Mouse (Mus musculus) limb, embryonic 14.5 days (tissue): Measurements from ENCODE around the gene Ncapd2. TPM values are rescaled to one million over a fixed set of nuclear protein-coding genes. Genes with fewer than 3 reads are reported as not detected.

ENCODE experiments used
- ATAC-seq: fragments of 200-750 bp; cut with Nextera tagmentation; 2 replicates; pipeline ENCODE4 v1.8.0; 2017; ENCODE audit warnings: low read depth, moderate number of reproducible peaks, moderate TSS enrichment; ENCODE audit not compliant: low FRiP score
- DNase-seq: peaks from one replicate; pipeline ENCODE4 v3.0.0-alpha.2; 2015; ENCODE audit warnings: low spot score
- H3K27ac ChIP-seq: fragments of 300-500 bp; sonication (generic); replicated peaks from 2 replicates; pipeline ENCODE4 v1.5.1; 2014; ENCODE audit warnings: low read depth, mild to moderate bottlenecking, low read length, moderate library complexity, mixed read lengths
- H3K27me3 ChIP-seq: fragments of 300-500 bp; sonication (generic); 2 replicates; pipeline ENCODE4 v1.6.1; 2014; ENCODE audit warnings: low read length, mixed read lengths; ENCODE audit not compliant: control insufficient read depth, insufficient read depth
- H3K36me3 ChIP-seq: fragments of 300-500 bp; sonication (generic); 2 replicates; pipeline ENCODE4 v1.6.1; 2014; ENCODE audit warnings: mild to moderate bottlenecking, low read length, moderate library complexity, mixed read lengths; ENCODE audit not compliant: control insufficient read depth, insufficient read depth
- H3K4me1 ChIP-seq: fragments of 300-500 bp; sonication (generic); 2 replicates; pipeline ENCODE4 v1.6.1; 2014; ENCODE audit warnings: antibody characterized with exemption, low read length, mixed read lengths; ENCODE audit not compliant: control insufficient read depth, insufficient read depth
- H3K4me2 ChIP-seq: fragments of 300-500 bp; sonication (generic); replicated peaks from 2 replicates; pipeline ENCODE4 v1.6.1; 2014; ENCODE audit warnings: low read depth, mild to moderate bottlenecking, low read length, moderate library complexity; ENCODE audit not compliant: severe bottlenecking
- H3K4me3 ChIP-seq: fragments of 300-500 bp; sonication (generic); replicated peaks from 2 replicates; pipeline ENCODE4 v1.5.1; 2014; ENCODE audit warnings: low read length
- H3K9ac ChIP-seq: fragments of 300-500 bp; sonication (generic); 2 replicates; pipeline ENCODE4 v1.6.1; 2014; ENCODE audit warnings: mild to moderate bottlenecking, low read depth, low read length, moderate library complexity; ENCODE audit not compliant: severe bottlenecking
- H3K9me3 ChIP-seq: fragments of 300-500 bp; sonication (generic); 2 replicates; pipeline ENCODE4 v1.6.1; 2016; ENCODE audit warnings: low read length; ENCODE audit not compliant: control insufficient read depth
- POLR2A ChIP-seq: fragments of 200-500 bp; IDR thresholded peaks from 2 replicates; pipeline ENCODE4 v1.8.0; 2012; ENCODE audit warnings: inconsistent platforms, mild to moderate bottlenecking, moderate library complexity, borderline replicate concordance; ENCODE audit not compliant: insufficient read depth, insufficient read length; ENCODE audit errors: extremely low read depth
- WGBS: fragments of 180-500 bp; shearing (Covaris S2); extraction: QIAGEN DNeasy Blood & Tissue Kit; methylation state at CpG from one replicate; pipeline ENCODE4 v1.1.7; 2014; 5-methylcytosine and 5-hydroxymethylcytosine counted together
- polyA plus RNA-seq, 2 experiments: library from polyadenylated mRNA; depleted of rRNA in 1 of 2; stranded (reverse) in 1 of 2; unstranded in 1 of 2; fragments of >200 nt; fragmentation: Nextera tagmentation in 1 of 2; extraction: Ambion mirVana in 1 of 2; gene quantifications; 2 replicates each; pipeline versions ENCODE4 v1.2.1 to v1.2.3; 2012 to 2014

The Ncapd2 gene
- polyA plus RNA-seq, 2 experiments, result 82.9 to 250 TPM

DNA sequence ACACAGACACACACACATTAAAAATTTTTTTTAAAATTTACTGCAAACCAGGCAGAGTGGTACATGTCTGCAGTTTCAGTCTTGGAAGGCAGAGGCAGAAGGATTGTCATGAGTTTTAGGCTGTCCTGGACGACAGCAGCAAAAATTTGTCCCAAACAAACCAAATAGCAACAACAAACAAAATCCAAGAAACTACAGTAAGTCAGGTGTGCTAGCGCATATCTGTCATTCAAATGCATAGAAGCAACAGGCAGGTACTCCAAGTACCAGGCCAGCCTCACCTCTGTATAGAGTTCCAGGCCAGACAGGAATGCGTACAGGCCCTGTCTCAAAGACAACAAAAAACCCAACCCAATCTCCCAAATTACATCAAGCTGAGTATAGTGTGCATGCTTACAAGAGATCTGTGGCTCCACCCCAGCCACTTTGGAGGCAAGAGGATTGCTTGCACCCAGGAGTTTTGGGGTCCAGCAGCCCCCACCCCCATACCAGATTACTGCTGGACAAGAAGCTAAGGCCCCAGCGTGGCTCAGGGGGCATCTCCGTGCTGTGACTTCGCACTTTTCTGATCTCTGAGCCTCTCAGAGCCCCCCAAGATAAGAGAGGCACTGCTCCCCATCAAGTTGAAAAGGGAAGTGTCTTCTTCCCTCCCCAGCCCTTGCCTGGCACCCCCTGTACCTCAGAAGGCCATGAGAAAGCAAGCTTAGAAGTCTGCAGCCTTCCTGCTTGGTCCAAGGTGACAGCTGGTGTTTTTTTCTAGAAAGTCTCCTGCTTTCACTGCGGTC, 31.5 kb downstream of the Ncapd2 start:
- no peak overlapping the region; the same call in 1 of the 2 replicates for H3K27ac ChIP-seq

DNA sequence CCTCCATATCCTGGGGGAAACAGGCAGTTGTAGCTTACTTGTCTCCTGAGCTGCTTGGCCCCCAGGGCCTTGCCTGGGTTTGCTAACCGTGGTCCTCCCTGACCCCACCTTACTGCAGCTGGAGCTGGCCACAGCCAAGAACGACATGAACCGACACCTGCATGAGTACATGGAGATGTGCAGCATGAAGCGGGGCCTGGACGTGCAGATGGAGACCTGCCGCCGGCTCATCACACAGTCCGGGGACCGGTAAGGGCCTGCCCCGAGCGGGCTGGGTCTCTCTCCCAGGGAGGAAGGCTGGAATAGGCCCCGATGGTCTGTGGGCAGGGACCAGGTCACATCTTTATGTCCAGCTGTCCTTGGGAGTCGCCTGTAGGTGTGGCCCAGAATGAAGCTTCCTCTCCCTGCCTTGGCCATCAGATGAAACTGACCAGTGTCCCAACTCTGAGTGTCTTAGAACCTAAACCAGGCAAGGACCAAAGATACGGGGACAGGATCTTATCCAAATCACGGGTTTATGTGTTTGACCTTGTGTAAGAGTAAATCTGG, 32.5 kb downstream of the Ncapd2 start:
- Histone ChIP-seq H3K4me2 (no peak overlapping the region), H3K4me3 (no peak overlapping the region), H3K9me3 (no peaks in the 10 kb centered on the region), H3K27ac (no peak overlapping the region), H3K36me3 (peaks cover 78% of the 10 kb centered on the region), H3K9ac (no peak overlapping the region), H3K27me3 (no peaks in the 10 kb centered on the region), H3K4me1 (peaks cover 8% of the 10 kb centered on the region)
- ATAC-seq (no peak), DNase-seq (no peak)
- WGBS, result 84% methylated on average over 15 of the region's 15 CpGs
- TF ChIP-seq POLR2A, result no peak

More for the DNA sequence above, 31.5 kb downstream of the Ncapd2 start:
- 82% methylated on average over 7 of the region's 7 CpGs for WGBS
- no peak overlapping the region for H3K9ac ChIP-seq
- no peak for ATAC-seq
- H3K4me1 ChIP-seq, result peaks cover 11% of the 10 kb centered on the region
- H3K4me2 ChIP-seq, result no peak overlapping the region
- no peak for TF ChIP-seq POLR2A
- no peak for DNase-seq
- H3K4me3 ChIP-seq, result no peak overlapping the region
- H3K9me3 ChIP-seq, result no peaks in the 10 kb centered on the region
- H3K36me3 ChIP-seq, result peaks cover 83% of the 10 kb centered on the region
- no peaks in the 10 kb centered on the region for H3K27me3 ChIP-seq

DNA sequence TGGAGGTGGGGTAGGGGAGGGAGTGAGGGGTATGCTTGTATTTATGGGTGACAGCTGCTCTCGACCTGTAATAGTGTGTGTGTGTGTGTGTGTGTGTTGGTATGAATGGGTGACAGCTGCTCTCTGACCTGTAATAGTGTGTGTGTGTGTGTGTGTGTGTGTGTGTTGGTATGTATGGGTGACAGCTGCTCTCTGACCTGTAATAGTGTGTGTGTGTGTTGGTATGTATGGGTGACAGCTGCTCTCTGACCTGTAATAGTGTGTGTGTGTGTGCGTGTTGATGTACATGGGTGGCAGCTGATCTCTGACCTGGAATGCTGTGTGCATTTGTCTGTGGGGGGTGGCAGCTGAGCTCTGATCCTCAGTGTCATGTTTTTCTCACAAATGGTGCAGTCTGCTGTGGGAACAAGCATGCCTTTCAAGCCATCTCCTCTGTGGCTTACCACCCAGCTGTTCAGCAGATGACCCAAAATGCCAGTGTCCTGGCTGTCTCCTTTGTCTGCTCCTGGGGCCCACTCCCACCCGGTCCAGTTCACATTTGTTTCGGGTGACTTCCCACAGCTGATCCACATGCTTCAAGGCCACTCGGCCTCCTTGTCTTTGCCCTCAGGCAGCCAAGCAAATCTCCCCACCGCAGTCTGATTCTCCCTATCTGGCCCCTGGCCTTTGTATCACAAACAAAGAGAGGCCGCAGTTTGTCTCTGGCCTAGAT, 34.4 kb downstream of the Ncapd2 start:
- no peaks in the 10 kb centered on the region for H3K4me1 ChIP-seq
- H3K36me3 ChIP-seq, result peaks cover 81% of the 10 kb centered on the region
- H3K4me3 ChIP-seq, result no peak overlapping the region
- no peak for TF ChIP-seq POLR2A
- H3K27me3 ChIP-seq, result no peaks in the 10 kb centered on the region
- no peaks in the 10 kb centered on the region for H3K9me3 ChIP-seq
- WGBS, result 71% methylated on average over 7 of the region's 7 CpGs
- H3K27ac ChIP-seq, result no peak overlapping the region
- H3K9ac ChIP-seq, result no peak overlapping the region
- H3K4me2 ChIP-seq, result no peak overlapping the region
- ATAC-seq (peak; percentile 58), DNase-seq (peak; percentile 54)

GRCm38 (mm10) chr6:125156491-125156890, 35.0 kb downstream of the Ncapd2 start:
- no peak for TF ChIP-seq POLR2A
- H3K27ac ChIP-seq, result no peak overlapping the region
- no peak overlapping the region for H3K4me3 ChIP-seq
- no peak overlapping the region for H3K9ac ChIP-seq
- no peaks in the 10 kb centered on the region for H3K9me3 ChIP-seq
- H3K27me3 ChIP-seq, result no peaks in the 10 kb centered on the region
- peaks cover 81% of the 10 kb centered on the region for H3K36me3 ChIP-seq
- DNase-seq, result no peak
- H3K4me1 ChIP-seq, result no peaks in the 10 kb centered on the region
- 89% methylated on average over 3 of the region's 3 CpGs for WGBS
- H3K4me2 ChIP-seq, result no peak overlapping the region
- no peak for ATAC-seq

DNA sequence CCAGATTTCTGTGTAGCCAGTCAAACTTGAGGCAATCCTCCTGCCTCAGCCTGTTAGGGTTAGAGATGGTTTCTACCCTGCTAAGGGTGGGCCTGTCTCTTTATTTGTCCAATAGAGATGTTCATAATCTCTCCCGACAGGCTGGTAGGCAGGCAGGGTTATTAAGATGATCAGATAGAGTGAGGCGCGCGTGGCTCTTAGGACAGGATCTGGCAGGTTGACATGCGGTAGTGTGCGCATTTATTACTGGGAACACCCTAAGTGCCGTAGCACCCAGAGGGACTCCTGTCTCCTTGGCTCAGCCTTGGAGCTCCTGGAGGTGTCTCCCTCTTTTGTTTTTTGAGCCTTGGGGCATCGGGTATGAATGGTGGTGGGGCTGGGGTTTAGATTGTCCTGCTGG, 36.2 kb downstream of the Ncapd2 start:
- H3K4me1 ChIP-seq, result no peaks in the 10 kb centered on the region
- DNase-seq (no peak), ATAC-seq (no peak)
- TF ChIP-seq POLR2A, result no peak
- H3K36me3 ChIP-seq, result peaks cover 76% of the 10 kb centered on the region
- H3K4me2 ChIP-seq, result no peak overlapping the region
- H3K27ac ChIP-seq, result no peak overlapping the region
- no peaks in the 10 kb centered on the region for H3K27me3 ChIP-seq
- H3K4me3 ChIP-seq, result no peak overlapping the region
- WGBS, result 90% methylated on average over 8 of the region's 8 CpGs
- no peak overlapping the region for H3K9ac ChIP-seq
- no peaks in the 10 kb centered on the region for H3K9me3 ChIP-seq
